ENCODE assay signal across 8 mouse cellular contexts in genomic region chr7:112226446-112227265, GRCm38 (mm10). TPM values are rescaled to one million over a fixed set of nuclear protein-coding genes. Genes with fewer than 3 reads are reported as not detected.
DNase-seq lines count a peak whose midpoint lies in the region; ATAC-seq and TF ChIP-seq lines count a peak whose summit lies in the region.

No protein-coding gene starts in this region.

- 47% methylated on average over 24 of the region's 24 CpGs for WGBS in thymus, adult 2 months
- WGBS in forebrain, embryonic 14.5 days: 4% methylated on average over 24 of the region's 24 CpGs
- 7% methylated on average over 24 of the region's 24 CpGs for WGBS in intestine, embryonic 15.5 days
- 5% methylated on average over 24 of the region's 24 CpGs for WGBS in lung, embryonic 15.5 days
- 10% methylated on average over 24 of the region's 24 CpGs for WGBS in stomach, embryonic 15.5 days

- DNase-seq in thymus, adult 2 months: no peak
- no peak for DNase-seq in thymus, postnatal 14 days
- DNase-seq in forebrain, embryonic 14.5 days (ENCODE audit: low spot score): no peak
- no peak for DNase-seq in urinary bladder, postnatal 10 days (ENCODE audit: low spot score)
- DNase-seq in layer of hippocampus, adult 9-10 months (ENCODE audit: low spot score): no peak

- no peak for TF ChIP-seq CTCF in thymus, adult 2 months (IDR thresholded peaks at IDR 0.05; ENCODE audit: borderline replicate concordance, control insufficient read depth, extremely low read depth, insufficient read depth, low read length, poor library complexity)

- H3K36me3 ChIP-seq in thymus, adult 2 months (ENCODE audit: control insufficient read depth, insufficient read depth, low read length): no peaks in the 10 kb centered on the region
- H3K36me3 ChIP-seq in forebrain, embryonic 14.5 days (ENCODE audit: control insufficient read depth, insufficient read depth, low read length): no peaks in the 10 kb centered on the region
- no peaks in the 10 kb centered on the region for H3K36me3 ChIP-seq in intestine, embryonic 15.5 days
- H3K36me3 ChIP-seq in lung, embryonic 15.5 days: no peaks in the 10 kb centered on the region
- H3K36me3 ChIP-seq in stomach, embryonic 15.5 days: no peaks in the 10 kb centered on the region

- H3K9me3 ChIP-seq in forebrain, embryonic 14.5 days (replicated peaks; ENCODE audit: control insufficient read depth, low read length): no peaks in the 10 kb centered on the region
- no peaks in the 10 kb centered on the region for H3K9me3 ChIP-seq in intestine, embryonic 15.5 days
- H3K9me3 ChIP-seq in lung, embryonic 15.5 days: no peaks in the 10 kb centered on the region
- H3K9me3 ChIP-seq in stomach, embryonic 15.5 days: no peaks in the 10 kb centered on the region

- TF ChIP-seq POLR2A in thymus, adult 2 months (IDR thresholded peaks at IDR 0.05; ENCODE audit: control insufficient read depth, extremely low read depth, insufficient read depth, low read length, poor library complexity): no peak

- peak overlapping the region; percentile 46 for H3K4me3 ChIP-seq in thymus, adult 2 months (ENCODE audit: control insufficient read depth, insufficient read depth, low read length)
- H3K4me3 ChIP-seq in forebrain, embryonic 14.5 days (ENCODE audit: low read depth, low read length): peak overlapping the region; percentile 53
- H3K4me3 ChIP-seq in intestine, embryonic 15.5 days (replicated peaks): peak overlapping the region; percentile 66
- H3K4me3 ChIP-seq in lung, embryonic 15.5 days: peak overlapping the region; percentile 61
- peak overlapping the region; percentile 72 for H3K4me3 ChIP-seq in stomach, embryonic 15.5 days (replicated peaks)

- peaks cover 17% of the 10 kb centered on the region for H3K4me1 ChIP-seq in thymus, adult 2 months (replicated peaks; ENCODE audit: control insufficient read depth, insufficient read depth, low read length)
- peaks cover 9% of the 10 kb centered on the region for H3K4me1 ChIP-seq in forebrain, embryonic 14.5 days (ENCODE audit: control insufficient read depth, insufficient read depth, low read length)
- H3K4me1 ChIP-seq in intestine, embryonic 15.5 days (replicated peaks): peaks cover 25% of the 10 kb centered on the region
- H3K4me1 ChIP-seq in lung, embryonic 15.5 days: peaks cover 28% of the 10 kb centered on the region
- peaks cover 19% of the 10 kb centered on the region for H3K4me1 ChIP-seq in stomach, embryonic 15.5 days

- peak overlapping the region; percentile 98 for H3K4me2 ChIP-seq in forebrain, embryonic 14.5 days (ENCODE audit: low read length)
- peak overlapping the region; percentile 96 for H3K4me2 ChIP-seq in intestine, embryonic 15.5 days (replicated peaks)
- H3K4me2 ChIP-seq in lung, embryonic 15.5 days: peak overlapping the region; percentile 97
- H3K4me2 ChIP-seq in stomach, embryonic 15.5 days: peak overlapping the region; percentile 98

- H3K27ac ChIP-seq in thymus, adult 2 months (ENCODE audit: control insufficient read depth, insufficient read depth, low read length): no peak overlapping the region
- H3K27ac ChIP-seq in forebrain, embryonic 14.5 days (ENCODE audit: low read depth, low read length): no peak overlapping the region
- H3K27ac ChIP-seq in intestine, embryonic 15.5 days: peak overlapping the region; percentile 54
- H3K27ac ChIP-seq in lung, embryonic 15.5 days: peak overlapping the region; percentile 30
- 0 out of 2 replicates have a peak overlapping the region, but pooled peaks have one; percentile 21 for H3K27ac ChIP-seq in stomach, embryonic 15.5 days

- H3K9ac ChIP-seq in forebrain, embryonic 14.5 days (ENCODE audit: low read length): peak overlapping the region; percentile 60
- peak overlapping the region; percentile 68 for H3K9ac ChIP-seq in intestine, embryonic 15.5 days
- H3K9ac ChIP-seq in lung, embryonic 15.5 days: peak overlapping the region; percentile 56
- peak overlapping the region; percentile 46 for H3K9ac ChIP-seq in stomach, embryonic 15.5 days

- no peak for ATAC-seq in forebrain, embryonic 14.5 days
- ATAC-seq in intestine, embryonic 15.5 days: peak; percentile 59
- peak; percentile 38 for ATAC-seq in lung, embryonic 15.5 days (ENCODE audit: borderline replicate concordance, extremely low read depth, low FRiP score, low TSS enrichment)
- ATAC-seq in stomach, embryonic 15.5 days (ENCODE audit: insufficient read depth, low FRiP score, low read depth): peak; percentile 33; the same call in 1 of the 2 replicates

- H3K27me3 ChIP-seq in thymus, adult 2 months (ENCODE audit: control insufficient read depth, insufficient read depth, low read length): no peaks in the 10 kb centered on the region
- peaks cover 24% of the 10 kb centered on the region for H3K27me3 ChIP-seq in forebrain, embryonic 14.5 days (replicated peaks; ENCODE audit: control insufficient read depth, insufficient read depth, low read length)
- no peaks in the 10 kb centered on the region; the same call in 1 of the 2 replicates for H3K27me3 ChIP-seq in intestine, embryonic 15.5 days (replicated peaks)
- peaks cover 4% of the 10 kb centered on the region; the same call in 1 of the 2 replicates for H3K27me3 ChIP-seq in lung, embryonic 15.5 days
- no peaks in the 10 kb centered on the region for H3K27me3 ChIP-seq in stomach, embryonic 15.5 days (replicated peaks)

RNA-seq across cellular contexts. Expression of gene Mical2, which starts 1.0 kb away (rescaled TPM):
- 3.5 TPM in 2 replicates for polyA plus RNA-seq in thymus, adult 2 months (2012; rRNA removed)
- polyA plus RNA-seq in forebrain, embryonic 14.5 days (2014; fragmentation: Nextera tagmentation; extraction: Ambion mirVana): 2.6 and 6.2 TPM in 2 replicates
- polyA plus RNA-seq in intestine, embryonic 15.5 days (2015; fragmentation: Nextera tagmentation; extraction: Ambion mirVana): 18.6 and 19.4 TPM in 2 replicates
- 20.7 and 22.8 TPM in 2 replicates for polyA plus RNA-seq in lung, embryonic 15.5 days (2015; fragmentation: Nextera tagmentation; extraction: Ambion mirVana)
- polyA plus RNA-seq in stomach, embryonic 15.5 days (2015; fragmentation: Nextera tagmentation; extraction: Ambion mirVana): 12.5 and 12.7 TPM in 2 replicates

Comparison
In these comparisons a context has a peak if more than half of its experiments do, and no peak if none do; other contexts are left out.
1. H3K27ac ChIP-seq: peak in intestine, embryonic 15.5 days (single experiment), lung, embryonic 15.5 days (single experiment) and stomach, embryonic 15.5 days (single experiment); none in thymus, adult 2 months (single experiment) and forebrain, embryonic 14.5 days (single experiment).
2. Peak in every context shown above with its lines, with median percentiles within 50 percentile points of each other: H3K4me3 ChIP-seq, H3K4me2 ChIP-seq and H3K9ac ChIP-seq.